Mouse (Mus musculus): Measurements from ENCODE around the gene Zbtb43. TPM values are rescaled to one million over a fixed set of nuclear protein-coding genes. Genes with fewer than 3 reads are reported as not detected.

The Zbtb43 gene
- polyA plus RNA-seq, 1 experiment from 2014 or later, result 23.5 TPM

DNA sequence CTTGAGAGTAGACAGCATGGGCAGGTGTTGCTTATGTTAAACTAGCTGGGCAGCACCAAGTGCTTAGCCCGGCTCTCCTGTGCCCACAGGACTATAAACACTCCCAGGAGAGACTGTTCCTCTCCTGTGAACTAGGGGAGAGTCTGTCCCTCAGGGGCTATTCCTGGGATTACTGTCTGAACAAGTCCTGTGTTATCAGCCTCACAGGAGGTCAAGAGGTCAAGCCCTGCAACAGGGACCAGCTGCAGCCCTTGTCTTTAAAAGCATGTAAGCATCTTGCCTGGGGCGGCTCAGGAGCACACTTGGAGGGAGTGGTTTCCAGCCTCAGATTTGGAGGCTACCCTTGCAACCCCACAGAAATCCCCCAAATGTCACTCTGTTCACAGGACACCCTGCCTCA lies 30.0 kb downstream of the Zbtb43 start:
- H3K27me3 ChIP-seq (replicated peaks), result no peaks in the 10 kb centered on the region
- WGBS, result 11% methylated on average over 2 of the region's 2 CpGs
- H3K9ac ChIP-seq, result no peak overlapping the region
- peaks cover 38% of the 10 kb centered on the region for H3K4me1 ChIP-seq
- no peaks in the 10 kb centered on the region for H3K9me3 ChIP-seq
- H3K36me3 ChIP-seq, result no peaks in the 10 kb centered on the region
- no peak overlapping the region for H3K27ac ChIP-seq
- no peak overlapping the region for H3K4me2 ChIP-seq (replicated peaks)
- no peak for ATAC-seq (ENCODE audit: low FRiP score, low read depth)
- no peak overlapping the region for H3K4me3 ChIP-seq

DNA sequence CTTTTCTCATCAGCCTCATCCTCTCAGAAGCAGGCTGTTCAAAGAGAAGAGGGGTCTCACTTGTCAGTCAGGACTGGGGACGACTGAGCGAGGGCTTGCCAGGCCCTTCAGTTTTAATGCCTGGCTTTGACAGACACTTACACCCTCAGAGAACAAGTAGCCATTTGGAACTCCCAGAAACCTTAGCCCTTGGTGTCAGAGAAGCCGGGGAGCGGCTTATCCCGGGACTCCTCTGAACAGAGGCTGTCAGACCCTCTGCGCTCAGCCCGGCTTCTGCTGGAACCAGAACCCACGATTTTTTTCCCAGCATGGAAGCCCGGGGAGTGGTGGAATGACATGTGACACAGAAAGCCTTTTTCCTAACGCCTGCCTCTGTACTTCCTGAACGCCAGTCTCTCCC lies 31.2 kb downstream of the Zbtb43 start:
- H3K27me3 ChIP-seq (replicated peaks), result no peaks in the 10 kb centered on the region
- no peaks in the 10 kb centered on the region for H3K36me3 ChIP-seq
- H3K9me3 ChIP-seq, result no peaks in the 10 kb centered on the region
- H3K9ac ChIP-seq, result no peak overlapping the region
- no peak overlapping the region for H3K4me2 ChIP-seq (replicated peaks)
- no peak overlapping the region for H3K27ac ChIP-seq
- 61% methylated on average over 11 of the region's 11 CpGs for WGBS
- peaks cover 38% of the 10 kb centered on the region for H3K4me1 ChIP-seq
- ATAC-seq (ENCODE audit: low FRiP score, low read depth), result no peak
- H3K4me3 ChIP-seq, result no peak overlapping the region

DNA sequence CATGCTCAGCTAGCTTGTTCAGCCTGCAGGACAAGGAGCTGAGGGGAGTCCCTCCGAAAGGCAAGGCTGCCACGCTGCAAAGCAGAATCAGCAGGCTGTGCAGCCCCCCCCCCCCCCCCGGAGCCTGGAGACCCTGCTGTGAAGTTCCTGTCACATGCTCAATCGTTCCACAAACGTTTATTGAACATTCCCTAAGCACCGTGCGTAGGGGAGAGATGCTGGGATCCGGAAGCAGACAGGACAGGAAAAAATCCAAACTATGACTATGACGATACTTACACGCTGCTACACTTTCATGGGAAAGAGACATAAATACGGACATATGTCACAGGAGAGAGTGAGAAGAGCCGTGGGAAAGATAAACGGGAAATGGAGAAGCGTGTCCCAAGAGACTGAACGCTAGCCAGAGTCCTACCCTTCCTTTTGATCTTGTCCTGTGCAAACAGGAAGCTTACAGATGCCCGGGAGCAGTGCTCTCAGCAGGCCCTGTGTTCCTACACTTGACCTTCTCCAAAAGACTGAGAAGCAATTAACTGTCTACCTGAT lies 32.3 kb downstream of the Zbtb43 start:
- H3K4me3 ChIP-seq, result 0 out of 2 replicates have a peak overlapping the region, but pooled peaks have one; percentile 9
- H3K4me2 ChIP-seq (replicated peaks), result peak overlapping the region; percentile 53
- no peaks in the 10 kb centered on the region for H3K36me3 ChIP-seq
- peaks cover 38% of the 10 kb centered on the region for H3K4me1 ChIP-seq
- peak overlapping the region; percentile 38; the same call in 1 of the 2 replicates for H3K9ac ChIP-seq
- ATAC-seq (ENCODE audit: low FRiP score, low read depth), result no peak
- 8% methylated on average over 16 of the region's 16 CpGs for WGBS
- H3K27ac ChIP-seq, result no peak overlapping the region
- H3K27me3 ChIP-seq (replicated peaks), result no peaks in the 10 kb centered on the region
- no peaks in the 10 kb centered on the region for H3K9me3 ChIP-seq

GRCm38 (mm10) chr2:33435036-33435650 lies 33.2 kb downstream of the Zbtb43 start:
- Histone ChIP-seq H3K9me3 (no peaks in the 10 kb centered on the region), H3K36me3 (no peaks in the 10 kb centered on the region), H3K27me3 (replicated peaks) (no peaks in the 10 kb centered on the region), H3K27ac (no peak overlapping the region), H3K4me1 (peaks cover 42% of the 10 kb centered on the region), H3K4me2 (replicated peaks) (no peak overlapping the region; the same call in 1 of the 2 replicates), H3K9ac (no peak overlapping the region), H3K4me3 (no peak overlapping the region)
- WGBS, result 46% methylated on average over 8 of the region's 8 CpGs
- ATAC-seq (ENCODE audit: low FRiP score, low read depth), result no peak

GRCm38 (mm10) chr2:33432877-33433276 lies 35.5 kb downstream of the Zbtb43 start:
- Histone ChIP-seq H3K36me3 (no peaks in the 10 kb centered on the region), H3K27ac (no peak overlapping the region), H3K9me3 (no peaks in the 10 kb centered on the region), H3K4me2 (replicated peaks) (no peak overlapping the region), H3K4me1 (peaks cover 45% of the 10 kb centered on the region), H3K4me3 (no peak overlapping the region), H3K9ac (no peak overlapping the region), H3K27me3 (replicated peaks) (no peaks in the 10 kb centered on the region)
- no peak for ATAC-seq (ENCODE audit: low FRiP score, low read depth)
- 59% methylated on average over 5 of the region's 5 CpGs for WGBS

- no peak within 1 kb of the TSS for H3K27ac ChIP-seq
- WGBS, result under 1% methylated on average over 99 of the region's 102 CpGs
- no peaks in the 10 kb centered on the region for H3K27me3 ChIP-seq (replicated peaks)
- peak; percentile 73 for ATAC-seq (ENCODE audit: low FRiP score, low read depth)
- 0 out of 2 replicates have a peak, but pooled peaks cover under 1% of the 10 kb centered on the region for H3K36me3 ChIP-seq
- no peaks in the 10 kb centered on the region for H3K9me3 ChIP-seq
- H3K4me2 ChIP-seq (replicated peaks), result peak within 1 kb of the TSS; percentile 93
- H3K9ac ChIP-seq, result peak within 1 kb of the TSS; percentile 97
- peak within 1 kb of the TSS; percentile 100 for H3K4me3 ChIP-seq
- peaks cover 40% of the 10 kb centered on the region for H3K4me1 ChIP-seq
Observed at GRCm38 (mm10) chr2:33430771-33431699, 37.3 kb downstream of the Zbtb43 start, which contains the start of gene Zbtb34. TSS of gene Zbtb34 (minus strand) at chr2:33431324.

- H3K27ac ChIP-seq, result no peak overlapping the region
- ATAC-seq (ENCODE audit: low FRiP score, low read depth), result no peak
Observed at GRCm38 (mm10) chr2:33430081-33430770, 38.1 kb downstream of the Zbtb43 start.

GRCm38 (mm10) chr2:33429339-33429738 lies 39.0 kb downstream of the Zbtb43 start:
- Histone ChIP-seq H3K9me3 (no peaks in the 10 kb centered on the region), H3K4me3 (no peak overlapping the region)

More at GRCm38 (mm10) chr2:33430081-33430770, 38.1 kb downstream of the Zbtb43 start:
- H3K9ac ChIP-seq, result peak overlapping the region; percentile 97
- peak overlapping the region; percentile 100 for H3K4me3 ChIP-seq
- H3K27me3 ChIP-seq (replicated peaks), result no peaks in the 10 kb centered on the region
- 0 out of 2 replicates have a peak, but pooled peaks cover 4% of the 10 kb centered on the region for H3K36me3 ChIP-seq
- peaks cover 31% of the 10 kb centered on the region for H3K4me1 ChIP-seq
- no peaks in the 10 kb centered on the region for H3K9me3 ChIP-seq
- peak overlapping the region; percentile 93 for H3K4me2 ChIP-seq (replicated peaks)
- 11% methylated on average over 13 of the region's 13 CpGs for WGBS

GRCm38 (mm10) chr2:33426640-33427398 lies 41.5 kb downstream of the Zbtb43 start:
- ATAC-seq (ENCODE audit: low FRiP score, low read depth), result no peak
- H3K4me3 ChIP-seq, result no peak overlapping the region
- H3K9ac ChIP-seq, result no peak overlapping the region
- H3K36me3 ChIP-seq, result peaks cover 20% of the 10 kb centered on the region
- WGBS, result 67% methylated on average over 10 of the region's 10 CpGs
- H3K9me3 ChIP-seq, result no peaks in the 10 kb centered on the region
- H3K4me1 ChIP-seq, result peaks cover 26% of the 10 kb centered on the region
- H3K4me2 ChIP-seq (replicated peaks), result no peak overlapping the region
- no peak overlapping the region for H3K27ac ChIP-seq
- no peaks in the 10 kb centered on the region for H3K27me3 ChIP-seq (replicated peaks)

More at GRCm38 (mm10) chr2:33429339-33429738, 39.0 kb downstream of the Zbtb43 start:
- WGBS, result 54% methylated on average over 6 of the region's 6 CpGs
- H3K27ac ChIP-seq, result no peak overlapping the region
- no peak for ATAC-seq (ENCODE audit: low FRiP score, low read depth)
- peak overlapping the region; percentile 93 for H3K4me2 ChIP-seq (replicated peaks)
- peaks cover 8% of the 10 kb centered on the region; the same call in 1 of the 2 replicates for H3K36me3 ChIP-seq
- H3K4me1 ChIP-seq, result peaks cover 26% of the 10 kb centered on the region
- no peak overlapping the region for H3K9ac ChIP-seq
- H3K27me3 ChIP-seq (replicated peaks), result no peaks in the 10 kb centered on the region

DNA sequence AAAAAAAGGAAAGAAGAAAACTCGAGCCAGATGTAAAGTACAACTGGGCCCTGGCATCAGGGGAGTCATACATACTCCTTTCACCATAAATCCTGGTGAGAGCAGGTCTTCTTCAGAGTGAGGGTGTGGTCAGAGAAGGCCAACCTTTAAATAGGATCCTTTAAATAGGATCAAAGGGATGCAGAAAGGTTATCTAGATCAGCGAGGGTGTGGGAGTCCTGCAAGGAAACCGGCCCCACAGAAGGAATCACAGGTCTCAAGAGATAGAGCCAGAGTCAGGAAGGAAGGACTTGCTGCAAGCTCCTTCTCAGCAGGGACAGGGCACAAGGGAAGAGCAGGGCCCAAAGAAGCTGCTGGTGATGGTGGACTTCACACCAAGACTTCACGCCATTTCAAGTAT lies 50.9 kb downstream of the Zbtb43 start:
- Histone ChIP-seq H3K4me1 (no peaks in the 10 kb centered on the region), H3K4me2 (replicated peaks) (no peak overlapping the region), H3K9ac (no peak overlapping the region), H3K36me3 (peaks cover 12% of the 10 kb centered on the region), H3K27ac (no peak overlapping the region), H3K9me3 (no peaks in the 10 kb centered on the region), H3K4me3 (no peak overlapping the region), H3K27me3 (replicated peaks) (no peaks in the 10 kb centered on the region)
- ATAC-seq (ENCODE audit: low FRiP score, low read depth), result no peak
- 83% methylated on average over 4 of the region's 4 CpGs for WGBS

- Histone ChIP-seq H3K4me3 (no peak overlapping the region), H3K27me3 (replicated peaks) (no peaks in the 10 kb centered on the region), H3K4me2 (replicated peaks) (no peak overlapping the region), H3K9me3 (no peaks in the 10 kb centered on the region), H3K27ac (no peak overlapping the region), H3K9ac (no peak overlapping the region), H3K4me1 (no peaks in the 10 kb centered on the region), H3K36me3 (peaks cover 27% of the 10 kb centered on the region)
- WGBS, result 95% methylated on average over 13 of the region's 13 CpGs
- ATAC-seq (ENCODE audit: low FRiP score, low read depth), result no peak
Observed at GRCm38 (mm10) chr2:33414019-33414418, 54.3 kb downstream of the Zbtb43 start.
